Mouse (Mus musculus): ENCODE data around the gene Setdb1. TPM values are rescaled to one million over a fixed set of nuclear protein-coding genes. Genes with fewer than 3 reads are reported as not detected.

The Setdb1 gene
- total RNA-seq, 1 experiment = 59.1 TPM

- no peak for DNase-seq (ENCODE audit: low read depth, low spot score)
Observed at GRCm38 (mm10) chr3:95280747-95281146, 76.3 kb downstream of the Setdb1 start.

GRCm38 (mm10) chr3:95277149-95277551 lies 79.9 kb downstream of the Setdb1 start:
- no peak for TF ChIP-seq MAFK (IDR thresholded peaks at IDR 0.05; ENCODE audit: insufficient read depth, low read depth, low read length)
- no peak for TF ChIP-seq HCFC1 (IDR thresholded peaks at IDR 0.05; ENCODE audit: borderline replicate concordance, insufficient read depth, low read length)
- no peak for TF ChIP-seq CHD2 (IDR thresholded peaks at IDR 0.05; ENCODE audit: low read depth, low read length)
- TF ChIP-seq ZC3H11A (IDR thresholded peaks at IDR 0.05; ENCODE audit: borderline replicate concordance, low read depth, low read length) = no peak
- no peak for TF ChIP-seq ZNF384 (IDR thresholded peaks at IDR 0.05; ENCODE audit: low read depth, low read length)
- Histone ChIP-seq H3K9ac (ENCODE audit: insufficient read depth, low read depth, low read length, poor library complexity, severe bottlenecking) (no peak overlapping the region; the same call in 1 of the 2 replicates), H3K27ac (ENCODE audit: insufficient read depth, low read depth, low read length, poor library complexity, severe bottlenecking) (no peak overlapping the region; the same call in 1 of the 2 replicates), H3K4me3 (ENCODE audit: insufficient read depth in 1 of 2, low read depth in 1 of 2, low read length in 2 of 2, poor library complexity in 1 of 2, severe bottlenecking in 1 of 2) (no peak overlapping the region), H3K9me3 (ENCODE audit: control insufficient read depth, insufficient read depth, low read depth, low read length) (no peaks in the 10 kb centered on the region), H3K4me1 (ENCODE audit: control insufficient read depth in 2 of 2, insufficient read depth in 2 of 2, low read length in 2 of 2, poor library complexity in 1 of 2) (peaks cover 6 to 12% of the 10 kb centered on the region in 2 experiments; a peak in 2 of 4 replicates), H3K36me3 (ENCODE audit: control insufficient read depth, insufficient read depth, low read length, poor library complexity, severe bottlenecking) (peaks cover 3% of the 10 kb centered on the region; the same call in 1 of the 2 replicates)
- in situ Hi-C loops (cut with MboI; ENCODE audit: low sequenced_read_pairs in 2 of 2, unreplicated experiment in 2 of 2) = no loop called here
- no peak for DNase-seq (ENCODE audit: low read depth, low spot score)

More at GRCm38 (mm10) chr3:95280747-95281146, 76.3 kb downstream of the Setdb1 start:
- H3K9ac ChIP-seq (ENCODE audit: insufficient read depth, low read depth, low read length, poor library complexity, severe bottlenecking) = peak overlapping the region; percentile 93
- H3K27ac ChIP-seq (ENCODE audit: insufficient read depth, low read depth, low read length, poor library complexity, severe bottlenecking) = no peak overlapping the region
- peak overlapping the region; percentile 94 to 98 for H3K4me3 ChIP-seq (ENCODE audit: insufficient read depth in 1 of 2, low read depth in 1 of 2, low read length in 2 of 2, poor library complexity in 1 of 2, severe bottlenecking in 1 of 2)
- H3K36me3 ChIP-seq (ENCODE audit: control insufficient read depth, insufficient read depth, low read length, poor library complexity, severe bottlenecking) = no peaks in the 10 kb centered on the region
- no peaks in the 10 kb centered on the region for H3K9me3 ChIP-seq (ENCODE audit: control insufficient read depth, insufficient read depth, low read depth, low read length)
- no peak for TF ChIP-seq ZNF384 (IDR thresholded peaks at IDR 0.05; ENCODE audit: low read depth, low read length)
- TF ChIP-seq CHD2 (IDR thresholded peaks at IDR 0.05; ENCODE audit: low read depth, low read length) = no peak
- TF ChIP-seq MAFK (IDR thresholded peaks at IDR 0.05; ENCODE audit: insufficient read depth, low read depth, low read length) = no peak
- no peak for TF ChIP-seq ZC3H11A (IDR thresholded peaks at IDR 0.05; ENCODE audit: borderline replicate concordance, low read depth, low read length)
- TF ChIP-seq HCFC1 (IDR thresholded peaks at IDR 0.05; ENCODE audit: borderline replicate concordance, insufficient read depth, low read length) = no peak
- in situ Hi-C loops (cut with MboI; ENCODE audit: low sequenced_read_pairs in 2 of 2, unreplicated experiment in 2 of 2) = no loop called here
- peaks cover 6 to 8% of the 10 kb centered on the region in 2 experiments; a peak in 3 of 4 replicates for H3K4me1 ChIP-seq (ENCODE audit: control insufficient read depth in 2 of 2, insufficient read depth in 2 of 2, low read length in 2 of 2, poor library complexity in 1 of 2)

DNA sequence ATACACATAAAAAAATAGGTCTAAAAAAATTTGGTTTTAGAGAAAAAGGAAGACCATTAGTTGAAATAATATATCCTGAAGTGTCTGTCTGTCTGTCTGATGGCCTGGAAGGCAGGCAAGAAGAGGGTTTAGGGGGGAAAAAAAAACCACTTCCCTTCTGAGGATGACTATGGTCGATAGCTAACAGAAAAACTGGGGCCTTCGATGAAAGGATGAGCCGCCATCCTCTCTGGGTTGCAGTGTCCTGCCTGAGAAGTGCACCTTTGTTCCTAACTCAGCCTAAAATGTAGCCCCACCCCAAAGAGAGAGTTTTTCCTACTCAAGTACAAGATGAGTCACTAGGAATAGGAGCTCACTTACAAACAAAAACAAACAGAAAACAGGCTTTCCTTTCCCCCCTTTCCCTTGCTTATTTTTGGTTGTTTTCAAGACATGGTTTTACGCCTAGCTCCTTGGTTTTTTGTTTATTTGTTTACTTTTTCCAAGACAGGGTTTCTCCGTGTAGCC lies 80.5 kb downstream of the Setdb1 start:
- H3K4me1 ChIP-seq (ENCODE audit: control insufficient read depth in 2 of 2, insufficient read depth in 2 of 2, low read length in 2 of 2, poor library complexity in 1 of 2) = peaks cover 8 to 17% of the 10 kb centered on the region in 2 experiments; a peak in 3 of 4 replicates
- H3K9ac ChIP-seq (ENCODE audit: insufficient read depth, low read depth, low read length, poor library complexity, severe bottlenecking) = no peak overlapping the region
- no peak overlapping the region for H3K4me3 ChIP-seq (ENCODE audit: insufficient read depth in 1 of 2, low read depth in 1 of 2, low read length in 2 of 2, poor library complexity in 1 of 2, severe bottlenecking in 1 of 2)
- no peak overlapping the region; the same call in 1 of the 2 replicates for H3K27ac ChIP-seq (ENCODE audit: insufficient read depth, low read depth, low read length, poor library complexity, severe bottlenecking)
- in situ Hi-C loops (cut with MboI; ENCODE audit: low sequenced_read_pairs in 2 of 2, unreplicated experiment in 2 of 2) = no loop called here
- DNase-seq (ENCODE audit: low read depth, low spot score) = no peak
- H3K36me3 ChIP-seq (ENCODE audit: control insufficient read depth, insufficient read depth, low read length, poor library complexity, severe bottlenecking) = peaks cover 3% of the 10 kb centered on the region; the same call in 1 of the 2 replicates
- no peaks in the 10 kb centered on the region for H3K9me3 ChIP-seq (ENCODE audit: control insufficient read depth, insufficient read depth, low read depth, low read length)
- no peak for TF ChIP-seq MAFK (IDR thresholded peaks at IDR 0.05; ENCODE audit: insufficient read depth, low read depth, low read length)
- no peak for TF ChIP-seq CHD2 (IDR thresholded peaks at IDR 0.05; ENCODE audit: low read depth, low read length)
- no peak for TF ChIP-seq HCFC1 (IDR thresholded peaks at IDR 0.05; ENCODE audit: borderline replicate concordance, insufficient read depth, low read length)
- TF ChIP-seq ZC3H11A (IDR thresholded peaks at IDR 0.05; ENCODE audit: borderline replicate concordance, low read depth, low read length) = no peak
- no peak for TF ChIP-seq ZNF384 (IDR thresholded peaks at IDR 0.05; ENCODE audit: low read depth, low read length)

DNA sequence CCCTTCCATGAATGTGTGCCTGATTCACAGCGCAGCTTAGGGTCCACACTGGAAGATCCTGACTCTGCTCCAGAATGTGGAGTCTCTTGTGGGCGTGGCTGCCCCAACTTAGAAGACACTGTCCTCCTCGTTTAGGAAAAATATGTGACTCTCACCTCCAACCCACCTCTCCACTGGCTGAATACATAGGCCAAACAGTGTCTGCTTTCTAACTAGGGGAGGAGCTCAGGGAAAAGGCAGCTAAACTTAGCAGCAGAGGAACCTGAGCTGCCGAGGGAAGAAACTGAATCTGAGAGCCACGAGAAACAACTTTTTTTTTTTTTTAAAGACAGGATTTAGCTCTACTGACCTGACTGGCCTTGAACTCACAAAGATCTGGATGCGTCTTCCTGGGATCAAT lies 81.8 kb downstream of the Setdb1 start:
- Histone ChIP-seq H3K9me3 (ENCODE audit: control insufficient read depth, insufficient read depth, low read depth, low read length) (no peaks in the 10 kb centered on the region), H3K36me3 (ENCODE audit: control insufficient read depth, insufficient read depth, low read length, poor library complexity, severe bottlenecking) (peaks cover 3% of the 10 kb centered on the region; the same call in 1 of the 2 replicates), H3K4me3 (ENCODE audit: insufficient read depth in 1 of 2, low read depth in 1 of 2, low read length in 2 of 2, poor library complexity in 1 of 2, severe bottlenecking in 1 of 2) (no peak overlapping the region), H3K4me1 (ENCODE audit: control insufficient read depth in 2 of 2, insufficient read depth in 2 of 2, low read length in 2 of 2, poor library complexity in 1 of 2) (peaks cover 10 to 18% of the 10 kb centered on the region in 2 experiments), H3K27ac (ENCODE audit: insufficient read depth, low read depth, low read length, poor library complexity, severe bottlenecking) (no peak overlapping the region; the same call in 1 of the 2 replicates), H3K9ac (ENCODE audit: insufficient read depth, low read depth, low read length, poor library complexity, severe bottlenecking) (no peak overlapping the region)
- in situ Hi-C loops (cut with MboI; ENCODE audit: low sequenced_read_pairs in 2 of 2, unreplicated experiment in 2 of 2) = no loop called here
- DNase-seq (ENCODE audit: low read depth, low spot score) = no peak
- no peak for TF ChIP-seq CHD2 (IDR thresholded peaks at IDR 0.05; ENCODE audit: low read depth, low read length)
- TF ChIP-seq MAFK (IDR thresholded peaks at IDR 0.05; ENCODE audit: insufficient read depth, low read depth, low read length) = no peak
- no peak for TF ChIP-seq HCFC1 (IDR thresholded peaks at IDR 0.05; ENCODE audit: borderline replicate concordance, insufficient read depth, low read length)
- TF ChIP-seq ZC3H11A (IDR thresholded peaks at IDR 0.05; ENCODE audit: borderline replicate concordance, low read depth, low read length) = no peak
- no peak for TF ChIP-seq ZNF384 (IDR thresholded peaks at IDR 0.05; ENCODE audit: low read depth, low read length)

Measured in ES-E14 (cell line).